Mouse (Mus musculus) layer of hippocampus, adult 18-20 months (tissue): ENCODE data around the gene Itgb2. TPM values are rescaled to one million over a fixed set of nuclear protein-coding genes. Genes with fewer than 3 reads are reported as not detected.

Experiments used
- DNase-seq, 2 experiments: peaks; one replicate each; pipeline ENCODE4 v3.0.0; 2022; ENCODE audit warnings: low spot score in 2 of 2
- total RNA-seq, 2 experiments: library from RNA; stranded (reverse); gene quantifications; 2 replicates each; pipeline ENCODE4 v1.2.3; 2021

Itgb2 gene
- total RNA-seq, 2 experiments from 2014 or later: 3.6 to 4.5 TPM

- DNase-seq: no peak
These were observed 56.6 kb downstream of the Itgb2 start for GRCm38 (mm10) chr10:77586637-77587036.

GRCm38 (mm10) chr10:77587091-77587775 lies 57.2 kb downstream of the Itgb2 start:
- no peak for DNase-seq

DNA sequence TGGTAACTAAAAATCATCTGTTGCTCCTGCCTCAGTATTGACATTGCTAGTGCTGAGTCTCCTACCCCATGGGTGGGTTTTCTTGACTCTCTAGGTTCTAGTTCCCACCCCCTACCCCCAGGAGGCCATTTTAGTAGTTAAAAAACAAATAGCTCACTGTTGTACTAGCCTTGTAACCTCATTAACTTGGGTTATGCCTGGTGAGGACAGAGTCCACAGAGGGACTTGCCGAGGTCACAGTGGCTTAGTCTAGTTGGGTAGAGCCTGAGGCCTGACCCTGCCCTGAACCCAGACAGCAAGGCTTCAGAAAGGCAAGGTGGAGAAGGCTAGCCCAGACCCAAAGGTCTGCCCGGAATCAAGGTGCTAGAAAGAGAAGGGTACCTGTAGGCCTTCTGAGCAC lies 58.0 kb downstream of the Itgb2 start:
- no peak for DNase-seq

GRCm38 (mm10) chr10:77589117-77589516 lies 59.1 kb downstream of the Itgb2 start:
- no peak for DNase-seq

DNA sequence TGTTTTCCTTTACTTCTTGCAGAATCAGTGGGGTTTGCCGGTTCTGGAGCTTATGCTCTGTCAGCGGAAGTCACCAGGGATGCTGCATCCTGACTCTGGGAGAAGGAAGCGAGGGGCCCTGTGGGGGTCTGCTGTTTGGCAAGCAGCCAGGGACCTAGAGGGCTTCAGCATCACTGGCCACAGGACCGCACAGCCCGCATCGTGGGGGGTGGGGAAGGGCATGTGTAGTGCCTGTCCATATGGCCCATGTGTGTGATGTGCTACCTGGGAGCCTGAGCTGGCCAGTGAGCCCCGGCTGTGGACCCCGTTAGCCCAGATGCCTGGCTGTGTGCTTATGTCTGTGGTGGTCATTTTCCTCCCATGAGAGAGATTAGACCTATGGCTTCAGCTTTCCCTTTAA lies 59.7 kb downstream of the Itgb2 start:
- DNase-seq: no peak

DNA sequence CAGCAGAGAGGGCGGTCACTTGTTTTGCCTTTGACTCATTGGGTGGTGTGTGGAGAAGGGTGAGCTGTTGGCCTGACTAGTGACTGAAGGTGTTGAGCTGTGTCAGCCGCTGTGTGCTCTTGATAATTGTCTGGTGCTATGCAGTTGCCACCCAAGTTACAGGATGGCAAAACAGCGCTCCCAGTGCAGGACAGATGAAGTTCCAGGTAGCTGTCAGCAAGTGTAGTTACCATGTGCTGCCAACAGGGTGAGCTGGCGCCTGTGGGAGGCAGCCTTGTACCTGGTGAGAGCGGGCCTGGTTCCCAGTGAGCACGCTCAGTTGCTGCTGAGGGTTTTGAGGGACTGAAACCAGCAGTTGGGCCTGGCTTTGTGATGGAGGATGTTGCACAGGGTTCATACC lies 60.8 kb downstream of the Itgb2 start:
- DNase-seq: peak in 1 of 2 experiments; percentile 44

DNA sequence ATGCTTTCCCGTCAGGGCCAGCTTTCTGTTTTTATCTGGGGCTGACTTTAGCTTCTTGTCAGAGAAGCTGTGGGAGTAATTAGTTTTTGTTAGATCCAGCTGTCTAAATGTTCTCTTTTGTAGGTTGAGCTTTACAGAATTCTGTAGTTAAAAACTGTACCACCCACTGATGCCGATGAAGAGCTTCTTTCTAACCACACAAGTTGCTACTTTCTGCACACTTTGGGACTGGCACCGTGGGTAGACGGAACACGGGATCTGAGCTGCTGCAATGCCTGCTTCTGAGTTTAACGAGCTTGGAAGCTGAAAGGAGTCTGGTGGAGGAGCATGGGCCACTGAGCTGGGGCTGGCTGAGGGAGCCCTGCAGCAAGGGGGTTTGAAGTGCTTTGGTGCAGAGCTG lies 61.5 kb downstream of the Itgb2 start:
- peak; percentile 46 to 69 for DNase-seq

GRCm38 (mm10) chr10:77596060-77596459 lies 66.0 kb downstream of the Itgb2 start:
- DNase-seq: no peak

DNA sequence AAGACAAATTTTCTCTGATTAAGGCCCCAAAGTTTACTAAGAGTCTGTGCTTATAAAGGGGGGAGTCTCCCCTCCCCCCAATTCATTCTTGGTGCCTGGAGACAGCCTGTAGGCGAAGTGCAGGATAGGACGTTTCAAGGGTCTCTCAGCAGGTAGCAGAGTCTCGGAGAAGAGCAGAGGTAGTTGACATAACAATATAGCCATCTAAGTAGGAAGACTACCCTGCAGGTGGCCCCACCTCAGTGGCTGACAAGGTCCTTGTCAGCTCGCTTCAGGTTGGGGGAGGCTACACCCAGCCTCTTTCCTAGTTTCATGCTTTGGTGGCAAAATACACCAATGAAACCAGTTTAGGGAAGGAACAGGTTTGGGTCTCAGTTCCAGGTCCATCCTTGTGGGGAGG lies 73.0 kb downstream of the Itgb2 start:
- DNase-seq: no peak

- DNase-seq: no peak
These were observed 74.1 kb downstream of the Itgb2 start for GRCm38 (mm10) chr10:77604111-77604510.

- DNase-seq: no peak
These were observed 74.9 kb downstream of the Itgb2 start for GRCm38 (mm10) chr10:77604958-77605357.

- DNase-seq: no peak
These were observed 75.3 kb downstream of the Itgb2 start for GRCm38 (mm10) chr10:77605368-77605767.

DNA sequence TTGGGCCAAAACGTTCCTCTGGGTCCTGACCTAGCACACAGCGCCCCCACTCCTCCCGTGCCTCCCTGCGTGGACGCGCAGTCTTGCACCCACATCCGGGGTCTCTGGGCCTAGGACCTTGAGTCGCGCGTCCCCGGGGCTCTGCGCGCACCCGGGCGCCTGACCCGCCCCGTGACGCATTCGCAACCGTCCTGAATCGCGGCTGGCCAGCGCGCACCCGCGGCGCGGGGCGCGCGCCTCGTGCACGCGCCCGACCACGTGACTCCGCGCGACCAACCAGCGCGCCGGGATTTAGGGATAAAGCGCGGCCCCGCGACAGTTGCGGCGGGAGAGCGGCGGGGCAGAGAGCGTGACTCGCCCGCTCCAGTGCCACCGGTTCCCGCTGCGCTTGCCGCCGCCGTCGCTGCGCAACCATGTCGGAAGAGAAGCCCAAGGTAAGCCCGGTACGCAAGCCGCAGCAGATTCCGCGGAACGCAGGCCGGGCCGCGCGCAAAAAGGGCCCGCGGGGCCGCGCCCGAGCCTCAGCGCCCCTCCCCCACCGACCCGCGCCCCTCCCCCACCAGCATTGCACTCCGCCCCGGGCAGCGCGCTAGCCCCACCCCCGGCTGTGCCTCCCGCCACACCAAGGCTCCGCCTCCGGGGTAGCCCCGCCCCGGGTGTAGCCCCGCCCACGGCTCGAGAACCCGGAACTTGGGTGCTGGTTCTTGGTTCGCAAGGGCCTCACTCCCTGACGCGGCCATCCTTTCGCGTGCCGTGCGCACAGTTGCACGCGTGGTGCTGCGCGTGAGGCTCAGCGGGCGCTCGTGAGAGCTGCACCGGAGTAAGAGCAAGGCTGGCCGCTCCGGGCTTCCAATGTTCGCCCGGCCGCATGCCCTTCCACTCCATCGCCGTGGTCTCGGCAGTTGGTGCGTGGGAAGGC lies 76.1 kb downstream of the Itgb2 start, which contains the start of the genes Sumo3 and Gm49325:
Sumo3 (plus strand) TSS at position 190 of the 919 bp plus-strand sequence.
Gm49325 (plus strand) TSS at position 290 of the 919 bp plus-strand sequence.
- DNase-seq: peak; percentile 89 to 95

DNA sequence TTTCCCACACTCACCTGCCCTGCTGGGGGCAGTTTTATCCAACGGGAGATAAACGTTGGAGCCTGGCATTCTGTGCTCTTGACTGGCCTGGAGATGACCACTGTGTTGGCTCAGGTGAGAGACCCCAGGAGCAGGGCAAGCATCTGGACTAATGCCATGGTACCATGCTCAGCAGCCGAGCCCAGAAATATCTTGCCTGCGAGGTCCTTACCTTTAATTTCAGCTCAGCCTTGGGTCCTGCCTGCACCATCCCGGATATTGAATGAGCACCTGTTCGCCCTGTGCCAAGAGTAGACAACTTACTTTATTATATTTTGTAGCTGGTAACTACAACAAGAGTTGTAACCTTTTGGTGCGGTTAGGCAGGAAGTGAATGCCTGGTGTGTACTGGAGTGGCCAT lies 76.8 kb downstream of the Itgb2 start:
- DNase-seq: no peak

DNA sequence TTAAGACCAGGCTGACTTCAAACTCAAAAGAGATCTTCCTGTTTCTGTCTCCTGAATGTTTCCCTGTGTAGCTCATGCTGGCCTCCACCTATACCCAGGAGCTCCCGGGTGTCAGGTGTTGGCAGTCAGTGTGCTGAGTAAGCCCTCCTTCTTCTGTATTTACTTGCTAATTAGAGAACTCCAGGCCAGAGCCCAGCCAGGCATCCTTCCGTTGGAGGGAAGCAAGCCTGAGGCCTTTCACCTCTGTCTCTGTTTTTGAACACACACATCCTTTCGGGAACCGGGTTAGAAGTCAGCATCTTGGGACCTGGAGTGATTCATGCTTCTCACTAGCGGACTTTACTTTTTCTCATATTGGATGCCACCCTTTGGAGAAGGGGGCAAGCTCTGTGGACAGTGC lies 77.4 kb downstream of the Itgb2 start:
- DNase-seq: no peak

- peak in 1 of 2 experiments; percentile 69 for DNase-seq
These were observed 78.5 kb downstream of the Itgb2 start for GRCm38 (mm10) chr10:77608589-77608988.

DNA sequence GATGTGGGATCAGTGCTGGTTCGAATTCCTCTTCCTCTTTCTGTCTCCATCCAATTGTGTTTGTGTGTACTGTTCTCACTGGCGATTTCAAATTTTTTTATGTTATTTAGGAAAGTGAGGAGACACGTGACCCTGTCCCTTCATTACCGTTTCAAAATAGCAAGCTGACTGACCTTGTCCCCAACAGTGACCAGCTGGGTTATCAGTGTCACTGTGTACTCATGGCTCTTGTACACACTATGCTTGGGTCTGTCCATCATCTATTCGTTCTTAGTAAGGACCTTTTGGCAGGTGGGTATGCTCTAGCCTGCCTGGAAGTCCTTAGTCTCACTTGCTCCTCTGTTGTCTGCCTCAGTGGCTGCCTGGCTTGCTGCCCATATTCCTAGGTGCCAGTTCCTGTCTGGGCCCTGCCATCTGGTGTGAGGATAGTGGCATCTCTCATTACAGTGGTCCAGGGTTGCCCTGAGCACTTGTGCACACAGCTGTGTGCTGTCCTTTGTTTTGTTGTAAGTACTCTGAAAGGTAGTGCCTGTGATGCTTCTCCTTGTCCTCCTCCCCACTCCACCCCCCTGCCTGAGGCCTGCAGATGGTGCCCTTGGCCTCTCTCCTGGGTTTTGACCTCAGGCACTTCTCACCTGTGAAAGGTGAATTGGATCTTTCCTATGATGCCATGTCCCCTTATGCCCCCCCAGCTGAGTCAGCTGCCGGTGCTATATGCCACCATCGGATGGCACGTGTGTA lies 80.3 kb downstream of the Itgb2 start:
- no peak for DNase-seq

DNA sequence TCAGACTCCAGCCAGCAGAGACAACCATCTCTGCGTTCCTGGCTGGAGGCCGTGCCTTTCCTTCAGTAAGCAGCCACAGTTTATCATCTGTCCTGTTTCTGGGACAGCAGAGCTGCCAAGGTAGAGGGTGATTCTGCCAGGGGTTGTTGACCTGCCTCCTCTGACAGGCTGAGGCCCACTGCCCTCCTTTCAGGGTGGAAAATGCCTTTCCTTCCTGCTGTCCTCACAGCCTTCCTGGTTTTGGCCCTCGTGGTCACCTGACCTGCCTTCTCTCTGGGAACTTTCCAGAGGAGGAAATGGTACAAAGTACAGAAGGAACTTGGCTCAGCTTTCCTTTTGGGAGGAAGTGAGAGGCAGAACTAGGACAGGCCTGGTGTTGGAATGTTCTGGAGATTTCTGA lies 83.4 kb downstream of the Itgb2 start:
- DNase-seq: no peak
